Mouse (Mus musculus) WW6 (cell line): Measurements from ENCODE around the gene Gm10719.
"Not testable (repeated sequence)": the region's sequence is repeated elsewhere in the genome, so short reads cannot be mapped to it uniquely, and the experiment has no call there.

Source experiments
- DNase-seq: peaks from one replicate; pipeline ENCODE4 v3.0.0-alpha.2; 2013; ENCODE audit warnings: low read depth, low spot score

Gene Gm10719

GRCm38 (mm10) chr9:3025653-3026052 lies 8.4 kb downstream of the Gm10719 start:
- not testable (repeated sequence) for DNase-seq

GRCm38 (mm10) chr9:3026136-3026535 lies 8.9 kb downstream of the Gm10719 start:
- not testable (repeated sequence) for DNase-seq

GRCm38 (mm10) chr9:3026741-3027140 lies 9.5 kb downstream of the Gm10719 start:
- DNase-seq, result not testable (repeated sequence)

GRCm38 (mm10) chr9:3027200-3027599 lies 10.0 kb downstream of the Gm10719 start:
- DNase-seq, result peak; percentile 73

- DNase-seq, result not testable (repeated sequence)
Measured at GRCm38 (mm10) chr9:3029276-3030000, 12.2 kb downstream of the Gm10719 start.

GRCm38 (mm10) chr9:3030677-3031318 lies 13.6 kb downstream of the Gm10719 start:
- peak; percentile 100 for DNase-seq

- DNase-seq, result not testable (repeated sequence)
Measured at GRCm38 (mm10) chr9:3034299-3034698, 17.1 kb downstream of the Gm10719 start, which contains the start of gene Gm17535. Gm17535 (plus strand) TSS chr9:3034599.

- DNase-seq, result not testable (repeated sequence)
Measured at GRCm38 (mm10) chr9:3036577-3036976, 19.4 kb downstream of the Gm10719 start, which contains the start of gene Gm10715. Gm10715 (plus strand) TSS chr9:3036877.

- DNase-seq, result peak; percentile 13
Measured at GRCm38 (mm10) chr9:3038161-3038560, 21.0 kb downstream of the Gm10719 start.
